Mouse (Mus musculus) heart, embryonic 12.5 days (tissue): ENCODE data around the gene Lrmda. TPM values are rescaled to one million over a fixed set of nuclear protein-coding genes. Genes with fewer than 3 reads are reported as not detected.

Experiments
- ATAC-seq: fragments of 200-750 bp; cut with Nextera tagmentation; 2 replicates; pipeline ENCODE4 v1.8.0; 2017; ENCODE audit warnings: moderate TSS enrichment, moderate library complexity; ENCODE audit not compliant: insufficient number of reproducible peaks, low FRiP score
- H3K27ac ChIP-seq: fragments of 300-500 bp; sonication (generic); 2 replicates; pipeline ENCODE4 v1.5.1; 2016; ENCODE audit warnings: mild to moderate bottlenecking, moderate library complexity; ENCODE audit not compliant: poor library complexity, severe bottlenecking
- H3K27me3 ChIP-seq: fragments of 300-500 bp; sonication (generic); replicated peaks from 2 replicates; pipeline ENCODE4 v1.6.1; 2016; ENCODE audit warnings: mild to moderate bottlenecking, moderate library complexity
- H3K36me3 ChIP-seq: fragments of 300-500 bp; sonication (generic); 2 replicates; pipeline ENCODE4 v1.6.1; 2016; ENCODE audit warnings: mild to moderate bottlenecking, moderate library complexity
- H3K4me1 ChIP-seq: fragments of 300-500 bp; sonication (generic); replicated peaks from 2 replicates; pipeline ENCODE4 v1.6.1; 2016; ENCODE audit warnings: mild to moderate bottlenecking
- H3K4me2 ChIP-seq: fragments of 300-500 bp; sonication (generic); 2 replicates; pipeline ENCODE4 v1.6.1; 2016; ENCODE audit warnings: mild to moderate bottlenecking, moderate library complexity
- H3K4me3 ChIP-seq: fragments of 300-500 bp; sonication (generic); 2 replicates; pipeline ENCODE4 v1.5.1; 2016; ENCODE audit warnings: mild to moderate bottlenecking
- H3K9ac ChIP-seq: fragments of 300-500 bp; sonication (generic); 2 replicates; pipeline ENCODE4 v1.6.1; 2016; ENCODE audit warnings: mild to moderate bottlenecking, moderate library complexity
- H3K9me3 ChIP-seq: fragments of 300-500 bp; sonication (generic); replicated peaks from 2 replicates; pipeline ENCODE4 v1.6.1; 2016; ENCODE audit warnings: mild to moderate bottlenecking, moderate library complexity
- WGBS: fragments of 180-500 bp; shearing (Covaris S2); methylation state at CpG from one replicate; pipeline ENCODE4 v1.1.7; 2016; 5-methylcytosine and 5-hydroxymethylcytosine counted together
- polyA plus RNA-seq: library from polyadenylated mRNA; unstranded; fragments of >200 nt; fragmentation: Nextera tagmentation; extraction: Ambion mirVana; gene quantifications from 2 replicates; pipeline ENCODE4 v1.2.1, GENCODE M21; 2016

Lrmda gene
- polyA plus RNA-seq, 1 experiment from 2014 or later = 1.0 TPM

DNA sequence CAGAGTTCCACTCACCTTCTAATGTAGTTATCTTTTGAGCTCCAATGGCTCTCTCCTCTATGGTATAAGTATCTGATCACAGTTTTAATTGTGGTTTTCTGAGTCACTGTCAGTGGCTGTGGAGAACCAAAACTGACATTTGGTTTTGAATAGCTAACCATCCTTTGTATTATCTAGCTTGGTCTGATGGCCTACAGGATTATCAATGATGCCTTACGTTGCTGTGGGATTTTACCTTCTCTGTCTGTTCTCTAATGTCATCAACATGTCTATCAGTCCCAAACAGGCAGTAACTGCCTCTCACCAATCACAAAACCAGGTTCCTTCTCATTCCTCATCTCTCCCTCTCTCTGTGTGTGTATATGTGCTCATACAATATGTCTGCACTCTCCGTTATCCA is 908.8 kb downstream of the Lrmda start:
- ATAC-seq = no peak
- Histone ChIP-seq H3K4me3 (no peak overlapping the region), H3K9ac (no peak overlapping the region), H3K27me3 (no peaks in the 10 kb centered on the region), H3K4me1 (no peaks in the 10 kb centered on the region), H3K9me3 (no peaks in the 10 kb centered on the region), H3K36me3 (no peaks in the 10 kb centered on the region), H3K27ac (no peak overlapping the region), H3K4me2 (no peak overlapping the region)
- WGBS = 82% methylated on average over 2 of the region's 2 CpGs

DNA sequence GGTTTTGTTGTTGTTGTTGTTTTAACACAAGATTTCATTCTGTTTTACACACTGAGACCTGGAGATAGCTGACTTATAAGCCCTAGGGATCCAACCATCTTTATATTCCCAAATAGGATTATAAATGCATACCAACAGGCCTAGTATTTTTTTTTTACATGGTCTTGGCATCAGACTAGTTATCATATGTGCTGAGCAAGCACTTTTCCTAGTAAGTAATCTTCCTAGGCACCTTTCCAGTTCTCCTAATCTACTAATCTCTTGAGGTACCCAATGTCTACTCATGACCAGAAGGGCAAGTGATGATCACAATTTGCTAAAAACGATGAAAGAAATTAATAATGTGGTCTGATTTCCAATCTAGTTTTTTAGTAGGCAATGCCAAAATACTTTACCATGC is 909.2 kb downstream of the Lrmda start:
- no peaks in the 10 kb centered on the region for H3K9me3 ChIP-seq
- no peaks in the 10 kb centered on the region for H3K4me1 ChIP-seq
- H3K36me3 ChIP-seq = no peaks in the 10 kb centered on the region
- H3K27ac ChIP-seq = no peak overlapping the region
- no peak overlapping the region for H3K4me3 ChIP-seq
- H3K4me2 ChIP-seq = no peak overlapping the region
- no peak for ATAC-seq
- no peak overlapping the region for H3K9ac ChIP-seq
- no peaks in the 10 kb centered on the region for H3K27me3 ChIP-seq
- WGBS = 76% methylated on average over 1 of the region's 1 CpGs

- H3K9ac ChIP-seq = no peak overlapping the region
- H3K4me2 ChIP-seq = no peak overlapping the region
- no peak overlapping the region for H3K27ac ChIP-seq
- H3K4me1 ChIP-seq = no peaks in the 10 kb centered on the region
- no peaks in the 10 kb centered on the region for H3K9me3 ChIP-seq
- WGBS = 69% methylated on average over 2 of the region's 2 CpGs
- no peak for ATAC-seq
- H3K4me3 ChIP-seq = no peak overlapping the region
- H3K27me3 ChIP-seq = no peaks in the 10 kb centered on the region
- H3K36me3 ChIP-seq = no peaks in the 10 kb centered on the region
Measured at GRCm38 (mm10) chr14:22929585-22929984, 910.1 kb downstream of the Lrmda start.

DNA sequence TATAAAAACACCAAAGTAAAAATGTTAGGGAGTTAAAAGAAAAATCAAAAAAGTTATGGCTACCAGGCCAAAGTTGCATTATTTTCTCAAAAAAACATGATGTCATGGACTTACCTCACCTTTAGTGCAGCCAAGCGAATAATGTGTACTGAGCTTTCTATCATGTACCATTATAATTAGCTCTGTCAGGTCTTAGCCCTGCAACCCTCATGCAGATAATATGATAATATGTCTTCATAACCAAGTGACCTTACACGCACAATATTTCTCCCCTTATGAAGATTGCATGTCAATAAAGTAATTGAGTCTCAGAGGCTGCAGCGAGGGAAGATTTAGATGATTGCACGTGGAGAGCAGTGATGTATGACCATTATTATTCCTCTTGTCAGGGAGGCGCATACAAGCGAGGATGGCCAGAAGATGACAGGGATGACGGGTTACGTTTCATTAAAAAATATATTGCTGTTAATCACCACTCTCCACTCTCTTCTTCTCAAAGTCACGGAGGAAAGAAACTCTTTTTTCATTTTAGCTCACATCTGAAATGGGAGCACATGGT is 911.1 kb downstream of the Lrmda start:
- Histone ChIP-seq H3K36me3 (no peaks in the 10 kb centered on the region), H3K4me2 (no peak overlapping the region), H3K4me3 (no peak overlapping the region), H3K27ac (no peak overlapping the region), H3K27me3 (no peaks in the 10 kb centered on the region), H3K4me1 (no peaks in the 10 kb centered on the region), H3K9me3 (no peaks in the 10 kb centered on the region), H3K9ac (no peak overlapping the region)
- no peak for ATAC-seq
- 86% methylated on average over 9 of the region's 9 CpGs for WGBS

DNA sequence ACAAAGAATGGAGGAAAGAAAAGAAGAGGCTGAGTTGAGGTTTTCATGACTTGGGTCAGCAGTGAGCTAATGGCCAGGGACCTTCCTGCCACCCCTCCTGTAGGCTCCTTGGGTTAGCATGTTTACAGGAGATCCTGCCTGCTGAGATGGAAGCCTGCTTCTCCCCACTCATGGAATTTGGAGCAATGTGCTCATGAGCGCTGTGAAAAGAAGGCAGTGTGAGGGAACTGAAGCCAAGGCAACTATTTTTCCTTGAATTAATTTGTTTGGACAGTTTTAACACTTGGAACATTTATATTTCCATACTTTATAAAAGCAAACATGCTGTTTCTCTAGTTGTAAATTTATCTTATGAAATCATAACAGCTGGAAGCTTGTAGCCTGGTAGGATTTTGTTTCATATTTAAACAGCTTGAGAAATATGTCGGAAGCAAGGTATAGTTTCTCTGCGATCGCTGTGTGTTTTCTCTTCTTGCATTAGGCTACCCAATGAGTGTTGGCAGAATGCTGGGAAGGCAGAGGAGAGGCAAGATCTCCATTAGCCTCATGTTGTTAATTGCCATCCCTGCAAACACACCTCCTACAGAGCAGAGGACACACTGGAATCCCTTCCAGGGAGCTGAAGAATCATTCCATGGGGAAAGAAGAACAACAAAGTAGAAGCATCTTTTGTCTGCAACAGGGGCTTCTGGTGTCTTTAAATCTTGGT is 911.8 kb downstream of the Lrmda start:
- Histone ChIP-seq H3K4me3 (no peak overlapping the region), H3K27ac (no peak overlapping the region), H3K27me3 (no peaks in the 10 kb centered on the region), H3K9me3 (no peaks in the 10 kb centered on the region), H3K4me1 (no peaks in the 10 kb centered on the region), H3K4me2 (no peak overlapping the region), H3K36me3 (no peaks in the 10 kb centered on the region), H3K9ac (no peak overlapping the region)
- WGBS = 80% methylated on average over 4 of the region's 4 CpGs
- no peak for ATAC-seq

GRCm38 (mm10) chr14:22936701-22937100 is 917.2 kb downstream of the Lrmda start:
- no peak overlapping the region for H3K4me2 ChIP-seq
- no peaks in the 10 kb centered on the region for H3K27me3 ChIP-seq
- no peaks in the 10 kb centered on the region for H3K9me3 ChIP-seq
- H3K4me1 ChIP-seq = peaks cover 12% of the 10 kb centered on the region
- no peak overlapping the region for H3K4me3 ChIP-seq
- H3K36me3 ChIP-seq = no peaks in the 10 kb centered on the region
- no peak for ATAC-seq
- 49% methylated on average over 3 of the region's 3 CpGs for WGBS
- H3K27ac ChIP-seq = no peak overlapping the region
- H3K9ac ChIP-seq = no peak overlapping the region

- H3K9me3 ChIP-seq = no peaks in the 10 kb centered on the region
- peaks cover 12% of the 10 kb centered on the region for H3K4me1 ChIP-seq
- no peaks in the 10 kb centered on the region; the same call in 1 of the 2 replicates for H3K27me3 ChIP-seq
- H3K4me3 ChIP-seq = no peak overlapping the region
- H3K27ac ChIP-seq = no peak overlapping the region
- no peak overlapping the region for H3K4me2 ChIP-seq
- 28% methylated on average over 2 of the region's 2 CpGs for WGBS
- H3K36me3 ChIP-seq = no peaks in the 10 kb centered on the region
- no peak overlapping the region for H3K9ac ChIP-seq
- ATAC-seq = no peak
Measured at GRCm38 (mm10) chr14:22940576-22940975, 921.1 kb downstream of the Lrmda start.

- no peaks in the 10 kb centered on the region for H3K9me3 ChIP-seq
- ATAC-seq = no peak
Measured at GRCm38 (mm10) chr14:22942569-22942968, 923.1 kb downstream of the Lrmda start.

DNA sequence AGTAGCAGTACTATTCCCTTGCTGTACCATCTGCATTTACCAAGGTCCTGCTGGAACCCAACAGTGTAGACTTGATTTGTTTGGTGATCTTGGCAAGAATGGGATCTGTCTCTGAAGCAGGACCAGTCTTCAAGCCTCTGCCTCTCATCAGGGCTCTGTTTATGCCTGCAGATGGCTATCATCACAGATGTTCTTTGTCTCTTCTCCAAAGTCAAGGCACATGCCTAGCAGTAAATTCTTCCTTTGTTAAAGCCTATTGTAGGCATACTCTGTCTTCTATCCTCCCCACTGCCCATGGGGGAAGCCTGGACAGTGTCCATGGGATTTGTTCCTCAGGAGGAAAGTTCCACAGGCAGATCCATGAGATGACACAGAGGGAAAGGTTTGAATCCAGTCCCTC is 930.0 kb downstream of the Lrmda start:
- Histone ChIP-seq H3K4me1 (0 out of 2 replicates have a peak, but pooled peaks cover 2% of the 10 kb centered on the region), H3K36me3 (no peaks in the 10 kb centered on the region), H3K27ac (no peak overlapping the region), H3K9ac (no peak overlapping the region), H3K27me3 (no peaks in the 10 kb centered on the region), H3K9me3 (no peaks in the 10 kb centered on the region), H3K4me2 (no peak overlapping the region), H3K4me3 (no peak overlapping the region)
- ATAC-seq = no peak

More at GRCm38 (mm10) chr14:22942569-22942968, 923.1 kb downstream of the Lrmda start:
- Histone ChIP-seq H3K27ac (no peak overlapping the region), H3K4me1 (peaks cover 12% of the 10 kb centered on the region), H3K27me3 (no peaks in the 10 kb centered on the region; the same call in 1 of the 2 replicates), H3K4me3 (no peak overlapping the region), H3K4me2 (no peak overlapping the region), H3K9ac (no peak overlapping the region), H3K36me3 (no peaks in the 10 kb centered on the region)
- WGBS = 80% methylated on average over 2 of the region's 2 CpGs

GRCm38 (mm10) chr14:22952981-22953380 is 933.5 kb downstream of the Lrmda start:
- no peak overlapping the region for H3K9ac ChIP-seq
- H3K27ac ChIP-seq = no peak overlapping the region
- H3K9me3 ChIP-seq = no peaks in the 10 kb centered on the region
- no peak for ATAC-seq
- H3K4me3 ChIP-seq = no peak overlapping the region
- H3K36me3 ChIP-seq = no peaks in the 10 kb centered on the region
- WGBS = 63% methylated on average over 1 of the region's 1 CpGs
- H3K4me1 ChIP-seq = 0 out of 2 replicates have a peak, but pooled peaks cover 2% of the 10 kb centered on the region
- H3K4me2 ChIP-seq = no peak overlapping the region
- no peaks in the 10 kb centered on the region for H3K27me3 ChIP-seq

GRCm38 (mm10) chr14:22960166-22960565 is 940.7 kb downstream of the Lrmda start:
- Histone ChIP-seq H3K4me1 (no peaks in the 10 kb centered on the region), H3K9me3 (no peaks in the 10 kb centered on the region), H3K4me2 (no peak overlapping the region), H3K4me3 (no peak overlapping the region), H3K36me3 (no peaks in the 10 kb centered on the region), H3K9ac (no peak overlapping the region), H3K27ac (no peak overlapping the region), H3K27me3 (no peaks in the 10 kb centered on the region)
- no peak for ATAC-seq
- WGBS = 51% methylated on average over 1 of the region's 1 CpGs
